Mouse (Mus musculus) heart, postnatal 0 days (tissue): ENCODE measurements around the gene Cdc42ep5. TPM values are rescaled to one million over a fixed set of nuclear protein-coding genes. Genes with fewer than 3 reads are reported as not detected.

ENCODE experiments used
- ATAC-seq: fragments of 200-750 bp; cut with Nextera tagmentation; 2 replicates; pipeline ENCODE4 v1.8.0; 2017; ENCODE audit warnings: low read depth, moderate number of reproducible peaks, moderate library complexity; ENCODE audit not compliant: insufficient read depth
- DNase-seq: peaks from one replicate; pipeline ENCODE4 v3.0.0-alpha.2; 2016; ENCODE audit warnings: low spot score
- H3K27ac ChIP-seq: fragments of 300-500 bp; sonication (generic); 2 replicates; pipeline ENCODE4 v1.5.1; 2014; ENCODE audit warnings: low read depth, mild to moderate bottlenecking
- H3K27me3 ChIP-seq: fragments of 300-500 bp; sonication (generic); 2 replicates; pipeline ENCODE4 v1.6.1; 2014; ENCODE audit warnings: low read length, mixed read lengths; ENCODE audit not compliant: control insufficient read depth, insufficient read depth
- H3K36me3 ChIP-seq: fragments of 300-500 bp; sonication (generic); replicated peaks from 2 replicates; pipeline ENCODE4 v1.6.1; 2014; ENCODE audit warnings: low read length, mixed read lengths; ENCODE audit not compliant: control insufficient read depth, insufficient read depth
- H3K4me1 ChIP-seq: fragments of 300-500 bp; sonication (generic); 2 replicates; pipeline ENCODE4 v1.6.1; 2014; ENCODE audit warnings: antibody characterized with exemption; ENCODE audit not compliant: control insufficient read depth, insufficient read depth
- H3K4me2 ChIP-seq: fragments of 300-500 bp; sonication (generic); 2 replicates; pipeline ENCODE4 v1.6.1; 2014; ENCODE audit warnings: low read depth, mild to moderate bottlenecking, low read length, moderate library complexity
- H3K4me3 ChIP-seq: fragments of 300-500 bp; sonication (generic); 2 replicates; pipeline ENCODE4 v1.5.1; 2014; ENCODE audit warnings: low read depth, low read length
- H3K9ac ChIP-seq: fragments of 300-500 bp; sonication (generic); replicated peaks from 2 replicates; pipeline ENCODE4 v1.6.1; 2014; ENCODE audit warnings: low read depth, low read length, mixed read lengths
- H3K9me3 ChIP-seq: fragments of 300-500 bp; sonication (generic); replicated peaks from 2 replicates; pipeline ENCODE4 v1.6.1; 2016; ENCODE audit warnings: low read length; ENCODE audit not compliant: control insufficient read depth
- CTCF ChIP-seq: IDR thresholded peaks from 2 replicates; pipeline ENCODE4 v1.5.1; 2016; ENCODE audit warnings: antibody characterized with exemption, control low read depth, low read depth
- EP300 ChIP-seq: IDR thresholded peaks from 2 replicates; pipeline ENCODE4 v1.6.1; 2016; ENCODE audit warnings: antibody characterized with exemption, low read depth
- WGBS: fragments of 180-500 bp; shearing (Covaris S2); extraction: QIAGEN DNeasy Blood & Tissue Kit; methylation state at CpG from one replicate; pipeline ENCODE4 v1.1.7; 2014; 5-methylcytosine and 5-hydroxymethylcytosine counted together
- polyA plus RNA-seq: library from polyadenylated mRNA; unstranded; fragments of >200 nt; fragmentation: Nextera tagmentation; extraction: Ambion mirVana; gene quantifications from 2 replicates; pipeline ENCODE4 v1.2.1, GENCODE M21; 2015
- total RNA-seq: library from RNA; depleted of rRNA; stranded (reverse); fragments of >200 nt; gene quantifications from 2 replicates; pipeline ENCODE4 v1.2.3, GENCODE M21; 2014; ENCODE audit warnings: low replicate concordance

The Cdc42ep5 gene
- total and polyA plus RNA-seq, 2 experiments from 2014 or later = 21.0 to 37.4 TPM

- H3K9ac ChIP-seq = peak overlapping the region; percentile 72
- no peak for DNase-seq
- TF ChIP-seq CTCF (no peak), EP300 (no peak)
- H3K27me3 ChIP-seq = 0 out of 2 replicates have a peak, but pooled peaks cover 7% of the 10 kb centered on the region
- peak overlapping the region; percentile 91 for H3K27ac ChIP-seq
- peaks cover 40% of the 10 kb centered on the region for H3K36me3 ChIP-seq
- ATAC-seq = no peak; the same call in 1 of the 2 replicates
- H3K4me2 ChIP-seq = peak overlapping the region; percentile 86
- no peaks in the 10 kb centered on the region for H3K9me3 ChIP-seq
- peaks cover 21% of the 10 kb centered on the region for H3K4me1 ChIP-seq
- H3K4me3 ChIP-seq = peak overlapping the region; percentile 64
- WGBS = 25% methylated on average over 18 of the region's 18 CpGs
Measured at GRCm38 (mm10) chr7:4148341-4149208, 16.1 kb downstream of the Cdc42ep5 start.

DNA sequence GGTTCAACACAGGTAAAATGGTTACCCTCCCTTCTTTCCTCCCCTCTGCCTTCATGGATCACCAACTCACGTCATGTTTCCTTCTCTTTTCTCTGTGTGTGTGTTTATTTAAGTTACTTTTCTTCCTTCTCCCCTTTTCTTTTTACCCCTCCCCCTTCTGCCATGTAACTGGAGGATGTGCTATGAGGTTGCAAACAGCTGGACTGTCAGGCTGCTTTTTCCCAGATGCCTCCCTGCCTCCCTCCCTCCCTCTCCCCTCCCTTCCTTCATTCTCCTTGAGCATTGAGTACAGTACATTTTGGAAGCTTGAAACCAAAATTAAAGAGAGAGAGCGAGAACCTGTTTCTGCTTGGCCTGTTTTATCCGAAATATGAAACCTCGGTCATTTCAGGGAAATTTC is 16.8 kb downstream of the Cdc42ep5 start:
- no peak for ATAC-seq
- no peak overlapping the region for H3K27ac ChIP-seq

GRCm38 (mm10) chr7:4147371-4147770 is 17.3 kb downstream of the Cdc42ep5 start:
- 0 out of 2 replicates have a peak, but pooled peaks cover 7% of the 10 kb centered on the region for H3K27me3 ChIP-seq
- TF ChIP-seq EP300 (no peak), CTCF (no peak)
- peaks cover 21% of the 10 kb centered on the region for H3K4me1 ChIP-seq
- ATAC-seq (no peak), DNase-seq (no peak)
- no peak overlapping the region for H3K9ac ChIP-seq
- no peak overlapping the region for H3K4me3 ChIP-seq
- H3K4me2 ChIP-seq = no peak overlapping the region
- H3K36me3 ChIP-seq = peaks cover 52% of the 10 kb centered on the region
- no peak overlapping the region for H3K27ac ChIP-seq
- 81% methylated on average over 20 of the region's 20 CpGs for WGBS
- H3K9me3 ChIP-seq = no peaks in the 10 kb centered on the region

More for the DNA sequence above, 16.8 kb downstream of the Cdc42ep5 start:
- no peak for TF ChIP-seq CTCF
- TF ChIP-seq EP300 = no peak
- H3K9ac ChIP-seq = no peak overlapping the region
- peaks cover 47% of the 10 kb centered on the region for H3K36me3 ChIP-seq
- peaks cover 21% of the 10 kb centered on the region for H3K4me1 ChIP-seq
- DNase-seq = no peak
- no peak overlapping the region for H3K4me2 ChIP-seq
- H3K27me3 ChIP-seq = 0 out of 2 replicates have a peak, but pooled peaks cover 7% of the 10 kb centered on the region
- no peak overlapping the region for H3K4me3 ChIP-seq
- H3K9me3 ChIP-seq = no peaks in the 10 kb centered on the region
- 82% methylated on average over 4 of the region's 4 CpGs for WGBS

GRCm38 (mm10) chr7:4146241-4147180 is 18.1 kb downstream of the Cdc42ep5 start:
- ATAC-seq = no peak
- peaks cover 61% of the 10 kb centered on the region for H3K36me3 ChIP-seq
- H3K4me3 ChIP-seq = no peak overlapping the region
- WGBS = 86% methylated on average over 20 of the region's 23 CpGs
- peaks cover 21% of the 10 kb centered on the region for H3K4me1 ChIP-seq
- no peak overlapping the region for H3K4me2 ChIP-seq
- H3K27ac ChIP-seq = no peak overlapping the region
- TF ChIP-seq EP300 (no peak), CTCF (no peak)
- no peak for DNase-seq
- no peaks in the 10 kb centered on the region for H3K9me3 ChIP-seq
- H3K27me3 ChIP-seq = 0 out of 2 replicates have a peak, but pooled peaks cover 5% of the 10 kb centered on the region
- H3K9ac ChIP-seq = no peak overlapping the region

- TF ChIP-seq CTCF = peak; percentile 70
- no peak for TF ChIP-seq EP300
- ATAC-seq = no peak
- peaks cover 69% of the 10 kb centered on the region for H3K36me3 ChIP-seq
- WGBS = 61% methylated on average over 6 of the region's 6 CpGs
- no peaks in the 10 kb centered on the region for H3K27me3 ChIP-seq
- H3K4me1 ChIP-seq = peaks cover 14% of the 10 kb centered on the region
- H3K4me2 ChIP-seq = no peak overlapping the region
- no peak overlapping the region for H3K27ac ChIP-seq
- peak; percentile 43 for DNase-seq
- no peak overlapping the region for H3K9ac ChIP-seq
- no peak overlapping the region for H3K4me3 ChIP-seq
- no peaks in the 10 kb centered on the region for H3K9me3 ChIP-seq
Measured at GRCm38 (mm10) chr7:4145552-4146190, 19.0 kb downstream of the Cdc42ep5 start.
